Mouse (Mus musculus): ENCODE measurements around the gene Cntn1. TPM values are rescaled to one million over a fixed set of nuclear protein-coding genes. Genes with fewer than 3 reads are reported as not detected.

Cntn1 gene
- 2.1 TPM for polyA plus RNA-seq (2014; fragmentation: Illumina TruSeq; extraction: RNeasy Lipid Tissue Mini Kit (QIAGEN cat#74804); ENCODE audit: low replicate concordance)

DNA sequence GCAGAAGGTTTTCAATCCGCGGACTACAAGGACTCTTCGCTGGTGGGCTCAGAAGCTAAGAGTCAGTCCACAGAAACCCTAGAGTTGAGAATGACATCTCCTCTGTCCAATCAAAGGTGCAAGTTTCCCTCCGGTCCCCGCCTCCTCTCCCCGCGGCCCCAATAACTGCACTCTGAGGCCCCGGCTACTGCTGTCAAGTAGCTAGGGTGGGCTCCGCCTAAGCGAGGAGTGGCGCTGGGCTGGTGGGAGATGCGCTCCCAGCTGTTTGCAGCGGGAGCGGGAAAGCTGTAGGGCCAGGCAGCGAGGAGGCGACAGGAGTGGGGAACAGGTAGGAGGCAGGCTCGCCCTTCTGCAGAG, at the start of gene Cntn1:
TSS of gene Cntn1 (plus strand) at position 170 of the 357 bp plus-strand sequence.

Other genes starting within 250 kb of the Cntn1 start
- not detected for gene Smgc, start 212.9 kb upstream of the Cntn1 start, polyA plus RNA-seq (2014; fragmentation: Illumina TruSeq; extraction: RNeasy Lipid Tissue Mini Kit (QIAGEN cat#74804); ENCODE audit: low replicate concordance)